Mouse (Mus musculus): ENCODE data around the gene Sept6.
"Not testable (repeated sequence)": the region's sequence is repeated elsewhere in the genome, so short reads cannot be mapped to it uniquely, and the experiment has no call there.

Sept6 gene

DNA sequence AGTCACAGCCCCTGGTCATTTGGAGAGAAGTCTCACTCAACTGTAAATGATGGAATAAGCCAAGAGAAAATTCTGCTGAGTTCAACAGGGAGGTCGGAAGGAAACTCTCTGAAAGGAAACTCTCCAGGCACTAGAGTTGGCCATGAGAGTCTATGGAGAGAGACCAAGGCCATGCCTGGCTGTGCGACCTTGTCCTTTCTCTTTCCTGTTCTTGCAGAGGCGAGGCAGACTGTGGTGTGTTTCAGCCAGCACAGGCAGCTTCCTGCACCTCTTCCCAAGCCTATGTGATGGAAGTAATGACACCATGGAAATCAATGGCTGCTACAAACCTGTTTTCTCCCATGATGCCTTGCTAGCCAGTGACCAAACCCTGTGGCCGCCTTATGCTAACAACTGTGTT is 20.4 kb downstream of the Sept6 start:
- in situ Hi-C loops (cut with MboI; ENCODE audit: low sequenced_read_pairs): no loop called here

DNA sequence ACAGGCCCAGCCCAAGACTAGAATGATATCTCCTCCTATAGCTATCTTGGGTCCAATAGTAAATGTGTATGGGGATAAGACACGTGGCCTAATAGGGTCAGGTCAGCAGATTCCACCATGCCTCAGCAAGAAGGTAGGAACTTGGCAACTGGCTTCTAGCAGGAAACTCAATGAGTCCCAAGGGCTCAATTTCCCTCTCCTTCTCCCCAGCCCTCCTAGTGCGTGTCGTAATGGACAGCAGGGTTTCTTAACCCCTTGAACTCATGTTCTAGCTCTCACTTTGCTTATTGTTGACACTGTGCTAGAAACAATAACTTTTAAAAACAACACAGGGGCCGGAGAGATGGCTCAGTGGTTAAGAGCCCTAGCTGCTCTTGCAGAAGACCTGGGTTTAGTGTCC is 22.1 kb downstream of the Sept6 start:
- in situ Hi-C loops (cut with MboI; ENCODE audit: low sequenced_read_pairs): no loop called here

DNA sequence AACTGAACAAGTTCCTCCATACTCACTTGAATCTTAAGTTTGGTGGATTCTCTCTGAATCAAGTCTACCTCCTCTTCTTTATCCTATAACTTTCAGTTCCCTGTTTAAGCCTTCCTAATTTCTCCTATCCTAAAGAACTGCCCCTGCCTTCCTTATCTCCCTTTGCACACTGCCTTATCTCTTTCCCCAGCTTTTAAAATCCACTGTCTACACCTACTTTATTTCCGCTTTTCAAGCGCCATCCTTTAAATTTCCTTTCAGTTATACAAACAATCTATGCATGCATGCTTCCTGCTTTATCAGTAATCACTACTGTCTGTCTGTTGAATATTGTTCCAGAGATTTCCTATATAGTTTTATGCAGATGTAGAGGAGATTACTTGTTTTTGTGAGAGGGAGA is 34.9 kb downstream of the Sept6 start:
- in situ Hi-C loops (cut with MboI; ENCODE audit: low sequenced_read_pairs): no loop called here

DNA sequence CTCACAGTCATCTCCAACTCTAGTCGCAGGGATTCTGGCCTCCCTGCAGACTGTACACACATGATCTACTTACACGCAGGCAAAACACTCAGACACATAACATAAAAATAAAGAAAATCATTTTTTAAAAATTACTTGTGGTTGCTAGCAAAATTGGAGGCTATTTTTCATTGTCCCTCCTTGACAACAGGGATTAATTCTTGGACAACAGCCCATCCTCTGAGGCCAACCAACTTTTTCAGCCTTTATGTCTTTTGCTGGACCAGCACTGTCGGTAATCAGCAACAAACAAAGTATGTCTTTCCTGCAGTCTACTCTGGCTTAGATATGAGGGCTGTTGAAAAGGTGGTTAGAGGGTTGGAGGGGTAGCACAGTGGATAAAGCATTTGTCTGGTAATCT is 50.5 kb downstream of the Sept6 start:
- in situ Hi-C loops (cut with MboI; ENCODE audit: low sequenced_read_pairs): loop anchor here (25.0 kb wide), 1 partner anchor 96 kb away; the partner anchor contains the start of gene Sowahd

DNA sequence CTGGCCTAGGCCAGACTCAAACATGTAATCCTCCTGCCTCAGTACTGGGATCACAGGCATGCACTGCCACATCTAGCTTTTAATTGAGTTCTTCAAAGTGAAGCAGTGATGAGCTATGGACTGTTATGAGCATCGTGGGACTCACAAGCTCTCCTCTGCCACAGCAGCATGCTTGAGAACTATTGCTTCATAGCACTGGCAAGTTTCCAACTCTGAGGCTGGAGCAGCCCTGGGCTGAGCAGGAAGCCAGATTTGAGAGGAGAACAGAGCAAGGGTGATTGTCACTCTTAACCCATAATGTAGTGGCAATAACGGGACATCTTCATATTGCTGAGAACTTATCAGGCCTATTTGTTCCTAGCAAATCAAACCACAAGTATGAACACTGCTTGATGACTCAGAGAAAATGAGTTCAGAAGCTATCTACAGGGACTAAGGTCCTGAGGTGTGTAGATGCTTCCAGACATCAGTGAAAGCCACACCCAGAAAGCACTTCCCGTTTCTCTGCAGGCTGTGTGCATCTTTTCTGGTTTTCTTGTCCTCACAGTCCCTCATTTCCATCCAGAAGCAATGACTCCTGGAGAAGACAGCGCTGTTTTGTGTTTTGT is 51.7 kb downstream of the Sept6 start:
- in situ Hi-C loops (cut with MboI; ENCODE audit: low sequenced_read_pairs): loop anchor here (25.0 kb wide), 1 partner anchor 97 kb away; the partner anchor contains the start of gene Sowahd

DNA sequence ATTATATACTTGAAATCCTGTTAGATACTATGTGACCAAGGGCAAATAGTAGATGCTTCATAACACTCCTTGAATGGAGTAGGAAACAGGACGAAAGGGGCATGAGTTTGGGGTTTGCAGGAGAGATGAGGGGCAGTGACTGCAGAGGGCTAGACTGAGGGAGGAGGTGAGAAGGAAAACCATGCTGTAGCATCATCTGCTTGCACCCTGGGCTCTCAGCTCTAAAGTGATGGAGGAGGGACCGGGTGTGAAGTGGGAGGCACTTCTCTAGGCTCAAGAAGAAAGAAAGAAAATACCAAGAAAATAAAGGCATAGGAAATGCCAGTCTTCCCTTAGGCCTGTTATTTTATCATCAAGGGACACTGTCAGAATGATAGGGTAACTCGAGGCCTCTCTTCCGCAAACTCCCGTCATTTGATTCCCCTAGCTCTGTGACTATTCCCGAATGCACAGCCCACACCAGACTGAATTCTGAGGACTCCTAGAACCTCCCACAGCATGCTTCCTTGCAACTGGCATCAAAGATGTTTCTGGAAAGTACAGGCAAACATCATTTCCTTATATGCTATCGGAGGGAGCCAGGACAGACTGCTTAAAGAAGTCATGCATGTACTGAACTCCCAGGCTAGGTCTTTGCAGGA is 56.1 kb downstream of the Sept6 start:
- in situ Hi-C loops (cut with MboI; ENCODE audit: low sequenced_read_pairs): loop anchor here (25.0 kb wide), 1 partner anchor 102 kb away; the partner anchor contains the start of gene Sowahd

DNA sequence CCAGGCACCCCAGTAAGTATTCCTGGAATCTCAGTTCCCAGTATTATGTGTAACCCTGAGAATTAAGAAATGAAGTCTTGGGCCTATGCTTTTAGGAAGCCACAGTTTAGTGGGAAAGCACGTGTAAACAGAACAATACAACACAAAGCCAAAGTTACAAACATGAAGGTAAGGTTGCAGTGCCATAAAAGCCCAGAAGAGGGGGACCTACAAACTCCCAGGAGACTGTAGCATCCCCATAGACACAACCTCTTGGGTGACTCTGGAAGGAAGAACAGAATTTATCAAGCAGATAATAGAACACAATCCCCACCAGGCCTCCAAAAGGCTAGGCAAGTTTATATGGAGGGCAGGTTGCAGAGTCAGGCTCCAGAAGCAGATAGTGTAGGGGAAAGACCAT is 61.0 kb downstream of the Sept6 start:
- in situ Hi-C loops (cut with MboI; ENCODE audit: low sequenced_read_pairs): loop anchor here (25.0 kb wide), 1 partner anchor 107 kb away; the partner anchor contains the start of gene Sowahd

DNA sequence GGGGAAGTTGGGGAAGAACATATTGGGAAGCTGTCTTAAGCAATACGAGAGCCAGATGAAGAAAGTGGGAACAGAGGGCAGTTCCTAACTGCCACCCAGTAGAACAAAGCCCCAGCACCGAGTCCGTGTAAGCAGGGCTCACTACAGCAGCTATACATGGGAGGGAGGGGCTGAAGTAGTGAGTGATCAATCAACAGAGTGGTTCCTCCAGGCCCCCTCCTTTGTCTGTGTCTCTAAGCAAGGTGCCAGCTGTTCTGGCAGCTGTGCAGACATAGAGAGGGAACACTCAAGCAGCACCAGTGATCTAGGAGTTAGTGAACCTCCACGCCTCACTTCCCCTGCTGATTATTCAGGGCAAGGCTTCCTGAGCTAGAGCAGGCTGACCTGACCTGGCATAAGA is 61.9 kb downstream of the Sept6 start:
- in situ Hi-C loops (cut with MboI; ENCODE audit: low sequenced_read_pairs): loop anchor here (25.0 kb wide), 1 partner anchor 108 kb away; the partner anchor contains the start of gene Sowahd

DNA sequence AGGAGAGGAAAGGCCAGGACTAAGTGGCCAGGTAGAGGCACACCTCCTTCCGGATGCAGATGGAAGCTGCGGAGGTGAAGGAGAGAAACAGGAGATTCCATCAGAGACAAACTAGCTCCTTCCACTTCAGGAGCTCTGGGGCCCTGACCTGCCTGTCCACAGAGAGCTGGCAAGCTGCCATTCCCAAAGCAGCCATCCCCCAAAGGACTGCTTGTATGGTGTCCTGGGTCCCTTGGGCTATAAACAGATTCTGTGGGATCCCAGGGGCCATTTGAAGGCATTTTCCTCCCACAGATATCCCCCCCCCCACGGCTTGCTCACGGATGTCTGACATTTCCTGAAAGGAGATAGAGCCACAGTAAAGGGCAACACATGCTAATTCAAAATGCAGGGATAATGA is 62.8 kb downstream of the Sept6 start:
- in situ Hi-C loops (cut with MboI; ENCODE audit: low sequenced_read_pairs): loop anchor here (25.0 kb wide), 1 partner anchor 109 kb away; the partner anchor contains the start of gene Sowahd

DNA sequence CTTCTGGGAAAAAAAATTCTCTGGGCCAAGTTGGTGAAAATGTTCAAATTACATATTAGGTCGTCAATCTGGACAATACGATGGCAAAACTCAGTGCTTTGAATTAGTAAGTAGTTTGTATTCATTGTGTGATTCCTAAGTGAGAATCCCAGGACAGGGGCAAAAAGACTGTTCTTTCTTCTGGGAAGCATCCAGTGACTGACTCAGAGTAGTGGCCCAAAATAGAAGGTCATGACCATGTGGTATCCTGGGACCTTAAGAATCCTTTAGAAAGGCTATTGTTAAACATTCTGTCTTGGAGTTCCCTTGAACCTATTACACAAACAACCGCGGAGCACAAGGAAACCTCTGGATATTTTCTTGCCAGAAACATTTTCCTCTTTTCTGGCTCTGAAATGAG is 70.2 kb downstream of the Sept6 start:
- in situ Hi-C loops (cut with MboI; ENCODE audit: low sequenced_read_pairs): no loop called here

DNA sequence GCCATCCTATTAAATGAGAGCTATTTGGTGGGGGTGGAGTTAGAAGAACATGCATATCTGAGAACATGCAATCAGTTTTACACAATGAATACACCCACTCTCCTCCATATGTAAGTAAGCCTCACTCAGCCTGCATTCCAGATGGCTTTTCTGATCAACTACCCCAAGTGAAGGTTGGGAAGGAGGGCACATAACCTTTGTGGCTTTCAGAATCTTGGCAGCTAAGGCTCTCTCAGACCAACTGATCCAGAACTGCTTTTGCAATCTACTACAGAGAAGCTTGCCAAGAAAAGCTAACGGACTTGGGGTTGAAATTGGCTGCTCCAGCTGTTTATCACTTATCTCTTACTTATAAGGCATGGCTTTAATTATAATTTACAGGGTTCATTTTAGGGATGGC is 73.8 kb downstream of the Sept6 start:
- in situ Hi-C loops (cut with MboI; ENCODE audit: low sequenced_read_pairs): no loop called here

DNA sequence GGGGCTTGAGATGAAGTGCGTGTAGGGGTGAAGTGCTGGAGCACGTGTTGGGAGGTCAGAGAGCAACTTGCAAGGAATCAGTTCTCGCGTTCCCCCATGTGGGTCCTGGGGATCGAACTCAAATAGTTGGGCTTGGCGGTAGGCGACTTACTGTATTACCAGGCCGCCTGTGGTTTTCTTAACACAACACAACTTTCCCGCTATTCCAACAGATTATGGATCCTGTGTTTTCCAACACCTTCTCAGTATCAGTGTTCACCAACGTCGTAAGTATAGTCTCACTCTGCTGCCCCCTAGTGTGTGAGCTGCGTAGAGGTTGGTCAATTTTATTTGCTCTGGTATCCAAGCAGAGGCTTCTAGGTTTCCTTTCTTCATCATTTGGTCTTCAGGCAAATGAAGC is 80.3 kb downstream of the Sept6 start:
- in situ Hi-C loops (cut with MboI; ENCODE audit: low sequenced_read_pairs): no loop called here

DNA sequence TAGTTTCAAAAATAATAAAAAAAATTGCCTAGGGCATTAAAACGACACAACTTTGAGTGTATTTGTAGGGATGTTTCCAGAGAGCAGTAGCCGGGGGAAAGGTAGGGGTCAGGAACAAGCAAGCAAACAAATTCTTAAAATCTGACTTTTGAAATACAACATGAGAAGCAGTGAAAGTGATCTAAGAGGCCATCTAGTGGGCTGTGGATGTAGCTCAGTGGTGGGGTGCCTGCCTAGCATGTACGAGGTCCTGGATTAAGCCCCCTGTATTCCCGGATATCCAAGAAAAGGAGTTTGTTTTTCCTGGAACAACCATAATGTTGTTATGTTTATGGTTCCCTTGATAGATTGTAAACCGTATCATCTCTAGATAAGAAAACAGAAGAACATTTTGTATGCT is 85.1 kb downstream of the Sept6 start:
- in situ Hi-C loops (cut with MboI; ENCODE audit: low sequenced_read_pairs): no loop called here

DNA sequence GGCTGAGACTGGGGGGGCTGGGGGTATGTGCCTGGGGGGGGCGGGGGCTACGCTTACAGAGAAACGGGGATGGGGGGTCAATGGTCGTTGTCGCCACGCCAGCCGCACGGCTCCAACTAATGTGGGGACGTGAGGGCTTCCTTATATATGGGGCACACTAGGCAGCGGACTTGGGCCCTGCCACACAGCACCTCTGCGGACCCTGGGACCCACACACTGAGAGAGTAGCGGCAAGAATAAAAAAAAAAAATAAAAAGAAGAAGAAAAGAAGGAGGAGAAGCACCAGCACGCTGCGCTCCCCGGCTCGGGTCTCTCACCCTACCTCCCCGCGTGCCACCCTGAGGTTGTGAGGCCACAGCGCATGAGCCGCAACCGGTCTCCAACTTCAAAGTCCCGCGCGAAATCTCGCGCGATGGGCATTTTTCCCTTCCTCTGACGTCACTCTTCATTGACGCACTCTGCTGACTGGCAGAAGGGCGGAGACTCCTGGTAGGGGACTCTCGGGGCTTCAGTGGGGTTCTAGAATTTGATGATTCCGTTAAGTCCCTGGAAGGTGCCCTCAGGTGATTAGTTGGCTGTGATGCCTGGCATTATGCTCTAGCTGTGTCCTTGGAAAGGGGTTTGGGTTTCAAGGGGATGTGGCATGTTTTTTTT is 88.4 kb downstream of the Sept6 start:
- in situ Hi-C loops (cut with MboI; ENCODE audit: low sequenced_read_pairs): no loop called here

DNA sequence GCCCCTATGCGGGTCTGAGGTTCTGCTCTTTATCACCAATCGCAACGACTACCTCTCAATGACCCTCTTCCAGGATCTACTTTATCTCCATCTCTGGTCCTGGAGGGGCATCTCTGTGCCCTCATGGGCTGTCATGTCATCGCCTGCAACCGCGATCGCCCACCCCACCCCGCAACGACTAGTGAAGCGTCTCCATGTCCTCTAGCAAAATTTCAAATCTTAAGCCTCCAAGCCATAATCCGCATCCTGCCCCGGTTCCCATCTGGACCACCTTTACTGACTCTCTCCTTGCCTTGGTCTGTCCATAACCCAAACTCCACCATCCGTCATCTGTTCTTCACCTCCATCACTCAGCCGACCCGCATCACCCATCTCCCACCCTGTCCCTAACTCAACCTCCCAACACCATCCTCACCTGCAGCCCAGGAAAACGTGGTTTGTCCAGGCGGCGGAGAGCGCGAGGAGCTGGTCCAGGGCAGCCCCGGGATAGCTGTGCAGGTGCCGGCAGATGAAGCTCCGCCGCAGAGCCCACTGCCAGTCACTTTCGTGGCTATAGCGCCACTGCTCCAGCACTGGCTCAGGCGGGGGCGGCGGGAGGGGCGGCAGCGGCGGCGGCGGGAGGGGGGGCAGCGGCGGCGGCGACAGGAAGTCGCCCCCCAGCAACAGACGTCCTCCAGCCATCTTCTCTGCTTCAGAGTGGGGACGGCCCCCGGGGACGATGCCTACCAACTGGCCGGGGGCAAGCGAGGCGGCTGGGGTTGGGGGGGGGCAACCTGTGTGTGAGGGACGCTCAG is 89.1 kb downstream of the Sept6 start, which contains the start of gene Nkrf:
Gene Nkrf (minus strand): TSS at position 579 of the 794 bp plus-strand sequence.
- in situ Hi-C loops (cut with MboI; ENCODE audit: low sequenced_read_pairs): no loop called here

DNA sequence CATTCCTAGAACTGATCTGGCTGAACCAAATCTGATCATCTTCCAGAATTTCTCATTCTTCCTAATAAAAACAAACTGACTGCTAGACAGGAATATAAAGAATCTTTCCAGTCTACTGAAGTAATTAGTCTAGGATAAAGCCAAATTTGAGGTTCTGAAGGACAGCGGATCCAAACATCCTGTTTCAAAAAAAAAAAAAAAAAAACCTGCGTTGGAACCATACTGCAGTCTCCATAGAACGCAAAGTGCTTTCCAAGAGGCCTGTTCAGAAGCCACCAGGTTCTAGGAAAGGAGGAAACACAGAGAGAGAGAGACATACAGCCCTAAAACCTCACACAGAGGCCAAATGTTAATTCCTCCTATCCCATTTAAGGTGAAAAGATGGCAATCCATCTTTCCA is 89.9 kb downstream of the Sept6 start:
- in situ Hi-C loops (cut with MboI; ENCODE audit: low sequenced_read_pairs): no loop called here

DNA sequence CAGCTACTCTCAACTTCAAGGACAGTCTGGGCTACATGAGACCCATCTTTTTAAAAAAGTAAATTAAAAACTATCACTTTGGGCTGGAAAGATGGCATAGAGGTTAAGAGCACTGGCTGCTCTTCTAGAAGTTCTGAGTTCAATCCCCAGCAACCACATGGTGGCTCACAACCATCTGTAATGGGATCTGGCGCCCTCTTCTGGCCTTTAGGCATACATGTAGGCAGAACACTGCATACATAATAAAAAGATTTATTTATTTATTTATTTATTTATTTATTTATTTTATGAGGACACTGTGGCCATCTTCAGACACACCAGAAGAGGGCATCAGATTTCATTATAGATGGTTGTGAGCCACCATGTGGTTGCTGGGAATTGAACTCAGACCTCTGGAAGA is 92.7 kb downstream of the Sept6 start:
- in situ Hi-C loops (cut with MboI; ENCODE audit: low sequenced_read_pairs): not testable (repeated sequence)

DNA sequence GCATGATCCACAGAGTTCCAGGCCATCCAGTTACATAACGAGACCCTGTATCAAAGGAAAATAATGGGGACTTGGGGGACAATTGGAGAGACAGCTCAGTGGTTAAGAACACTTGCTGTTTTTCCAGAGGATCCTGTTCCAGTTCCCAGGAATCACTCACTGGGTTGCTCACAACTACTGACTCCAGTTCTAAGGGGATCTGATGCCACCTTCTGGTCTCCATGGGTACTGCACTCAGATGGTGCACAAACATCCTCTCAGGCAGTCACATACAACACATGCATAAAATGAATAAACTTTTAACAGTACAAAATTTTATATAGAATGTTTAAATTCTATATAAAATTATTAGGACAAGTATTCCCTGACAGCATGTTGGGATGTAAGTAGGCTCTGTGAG is 106.9 kb downstream of the Sept6 start:
- in situ Hi-C loops (cut with MboI; ENCODE audit: low sequenced_read_pairs): no loop called here

DNA sequence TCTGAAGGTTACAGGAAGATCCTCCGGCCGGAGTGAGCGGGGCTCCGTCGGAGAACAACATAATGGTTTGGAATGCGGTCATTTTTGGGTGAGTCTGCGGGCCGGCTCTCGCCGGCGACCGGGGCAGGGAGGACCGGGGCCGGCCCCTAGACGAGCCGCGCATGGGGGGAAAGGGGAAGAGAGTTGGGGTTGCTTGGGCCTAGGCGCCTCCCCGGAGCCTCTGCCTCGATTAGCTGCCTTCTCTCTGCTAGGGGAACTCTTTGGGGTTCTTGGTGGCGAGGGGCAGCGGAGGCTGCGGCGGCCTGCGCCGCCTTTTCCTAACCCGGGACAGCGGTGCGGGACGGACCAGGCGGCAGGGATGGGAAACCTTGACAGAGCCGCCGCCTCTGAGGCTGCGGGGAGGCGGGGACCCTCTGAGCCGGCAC is 116.9 kb downstream of the Sept6 start:
- in situ Hi-C loops (cut with MboI; ENCODE audit: low sequenced_read_pairs): no loop called here

DNA sequence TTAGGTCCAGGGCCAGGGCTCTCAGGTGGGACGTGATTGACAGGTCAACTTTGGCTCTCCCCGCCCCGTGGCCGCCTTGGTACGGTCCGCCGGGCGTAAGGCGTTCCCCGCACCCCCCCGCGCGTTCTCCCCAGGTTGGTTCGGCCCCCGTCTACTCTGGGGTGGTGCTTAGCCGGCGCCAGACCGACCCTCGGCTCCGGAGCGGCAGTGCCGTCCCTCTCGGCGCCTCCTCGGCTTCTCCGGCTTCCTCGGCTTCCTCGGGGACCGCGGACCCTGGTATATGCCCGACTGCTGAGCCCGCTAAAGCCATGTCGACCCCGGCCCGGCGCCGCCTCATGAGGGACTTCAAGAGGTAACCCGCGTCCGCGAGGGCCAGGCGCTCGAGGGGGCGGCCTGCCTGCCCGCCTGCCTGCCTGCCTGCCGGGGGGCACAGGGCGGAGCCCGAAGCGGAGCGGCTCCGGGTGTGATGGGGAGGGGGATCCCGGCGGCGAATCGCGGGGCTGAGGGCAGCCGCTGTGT is 117.4 kb downstream of the Sept6 start:
- in situ Hi-C loops (cut with MboI; ENCODE audit: low sequenced_read_pairs): no loop called here

DNA sequence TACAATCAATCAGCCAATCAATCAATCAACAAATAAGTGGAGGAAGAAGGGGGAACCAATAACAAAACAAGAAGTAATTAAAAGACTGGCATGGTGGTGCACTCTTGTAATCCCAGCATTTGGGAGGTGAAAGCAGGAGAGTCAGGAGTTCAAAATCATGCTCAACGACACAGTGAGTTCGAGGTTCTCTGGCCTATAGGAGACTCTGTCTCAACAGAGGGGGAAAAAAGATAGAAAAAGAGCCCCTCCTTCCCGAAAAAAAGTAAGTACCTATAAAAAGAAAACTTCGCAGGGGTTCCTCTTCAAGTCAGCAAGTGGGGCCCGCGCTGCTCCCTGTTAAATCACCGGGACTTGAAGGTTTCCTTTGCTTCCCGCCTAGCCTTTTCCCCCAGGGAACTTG is 117.8 kb downstream of the Sept6 start, which contains the start of the genes Ube2a and C330007P06Rik:
Gene Ube2a (plus strand): TSS at position 136 of the 400 bp plus-strand sequence.
Gene C330007P06Rik (minus strand): TSS at position 347 of the 400 bp plus-strand sequence.
- in situ Hi-C loops (cut with MboI; ENCODE audit: low sequenced_read_pairs): no loop called here

Measured in CH12F3 (cell line).